Mouse (Mus musculus): ENCODE data around the gene Mindy2.

DNA sequence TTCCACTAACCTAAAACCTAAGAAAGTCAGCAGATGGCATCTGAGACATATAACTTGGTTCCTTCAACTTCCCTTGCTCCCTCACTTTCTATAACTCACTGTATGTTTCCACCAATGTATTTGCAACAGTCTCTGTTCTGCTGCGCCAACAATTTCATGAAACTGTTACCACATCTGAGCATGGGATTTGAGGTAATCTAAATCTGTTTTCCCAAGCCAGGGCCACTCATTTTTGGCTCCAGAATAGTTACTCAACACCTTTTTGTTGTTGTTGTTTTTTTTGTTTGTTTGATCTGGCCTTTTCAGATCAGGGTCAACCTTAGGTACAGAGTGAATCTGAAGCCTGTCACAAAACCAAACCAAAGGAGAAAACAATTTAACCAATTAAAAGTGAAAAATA, 6.0 kb downstream of the Mindy2 start:
- TF ChIP-seq CTCF (IDR thresholded peaks at IDR 0.05; ENCODE audit: extremely low read depth, insufficient read depth, insufficient read length, insufficient replicate concordance) (no peak), POLR2A (IDR thresholded peaks at IDR 0.05; ENCODE audit: low read depth, low read length) (no peak)
